Mouse (Mus musculus): Measurements from ENCODE around the gene Ggt6. TPM values are rescaled to one million over a fixed set of nuclear protein-coding genes. Genes with fewer than 3 reads are reported as not detected.

Gene Ggt6
- polyA plus RNA-seq, 1 experiment from 2014 or later = not detected

GRCm38 (mm10) chr11:72408451-72409170, 26.7 kb upstream of the Ggt6 start:
- WGBS = 65% methylated on average over 9 of the region's 9 CpGs
- Histone ChIP-seq H3K4me3 (ENCODE audit: low read depth, low read length) (no peak overlapping the region), H3K9ac (ENCODE audit: low read length) (no peak overlapping the region), H3K36me3 (ENCODE audit: control insufficient read depth, insufficient read depth, low read length) (no peaks in the 10 kb centered on the region), H3K9me3 (replicated peaks; ENCODE audit: control insufficient read depth, low read length) (no peaks in the 10 kb centered on the region), H3K27ac (ENCODE audit: low read depth, low read length) (no peak overlapping the region), H3K4me2 (ENCODE audit: low read length) (no peak overlapping the region), H3K4me1 (ENCODE audit: control insufficient read depth, insufficient read depth, low read length) (0 out of 2 replicates have a peak, but pooled peaks cover 7% of the 10 kb centered on the region), H3K27me3 (replicated peaks; ENCODE audit: control insufficient read depth, insufficient read depth, low read length) (no peaks in the 10 kb centered on the region; the same call in 1 of the 2 replicates)
- no peak for ATAC-seq
- DNase-seq (ENCODE audit: low spot score) = no peak

GRCm38 (mm10) chr11:72409649-72410385, 25.5 kb upstream of the Ggt6 start:
- ATAC-seq (no peak), DNase-seq (ENCODE audit: low spot score) (no peak)
- H3K9me3 ChIP-seq (replicated peaks; ENCODE audit: control insufficient read depth, low read length) = no peaks in the 10 kb centered on the region
- H3K27ac ChIP-seq (ENCODE audit: low read depth, low read length) = no peak overlapping the region
- 0 out of 2 replicates have a peak, but pooled peaks cover 7% of the 10 kb centered on the region for H3K4me1 ChIP-seq (ENCODE audit: control insufficient read depth, insufficient read depth, low read length)
- no peak overlapping the region for H3K4me2 ChIP-seq (ENCODE audit: low read length)
- H3K4me3 ChIP-seq (ENCODE audit: low read depth, low read length) = no peak overlapping the region
- no peaks in the 10 kb centered on the region; the same call in 1 of the 2 replicates for H3K27me3 ChIP-seq (replicated peaks; ENCODE audit: control insufficient read depth, insufficient read depth, low read length)
- no peaks in the 10 kb centered on the region for H3K36me3 ChIP-seq (ENCODE audit: control insufficient read depth, insufficient read depth, low read length)
- no peak overlapping the region for H3K9ac ChIP-seq (ENCODE audit: low read length)
- WGBS = 76% methylated on average over 12 of the region's 12 CpGs

GRCm38 (mm10) chr11:72410521-72411092, 24.7 kb upstream of the Ggt6 start:
- Histone ChIP-seq H3K36me3 (ENCODE audit: control insufficient read depth, insufficient read depth, low read length) (no peaks in the 10 kb centered on the region), H3K27me3 (replicated peaks; ENCODE audit: control insufficient read depth, insufficient read depth, low read length) (no peaks in the 10 kb centered on the region; the same call in 1 of the 2 replicates), H3K9me3 (replicated peaks; ENCODE audit: control insufficient read depth, low read length) (no peaks in the 10 kb centered on the region), H3K4me2 (ENCODE audit: low read length) (peak overlapping the region; percentile 99), H3K4me1 (ENCODE audit: control insufficient read depth, insufficient read depth, low read length) (0 out of 2 replicates have a peak, but pooled peaks cover 7% of the 10 kb centered on the region), H3K27ac (ENCODE audit: low read depth, low read length) (no peak overlapping the region), H3K9ac (ENCODE audit: low read length) (peak overlapping the region; percentile 67), H3K4me3 (ENCODE audit: low read depth, low read length) (peak overlapping the region; percentile 49)
- DNase-seq (ENCODE audit: low spot score) (no peak), ATAC-seq (peak; percentile 27; the same call in 1 of the 2 replicates)
- WGBS = 2% methylated on average over 25 of the region's 25 CpGs

- under 1% methylated on average over 81 of the region's 86 CpGs for WGBS
- ATAC-seq = peak; percentile 90
- Histone ChIP-seq H3K4me2 (ENCODE audit: low read length) (peak within 1 kb of the TSS; percentile 99), H3K27ac (ENCODE audit: low read depth, low read length) (no peak within 1 kb of the TSS), H3K9me3 (replicated peaks; ENCODE audit: control insufficient read depth, low read length) (no peaks in the 10 kb centered on the region), H3K36me3 (ENCODE audit: control insufficient read depth, insufficient read depth, low read length) (no peaks in the 10 kb centered on the region), H3K9ac (ENCODE audit: low read length) (peak within 1 kb of the TSS; percentile 67), H3K4me1 (ENCODE audit: control insufficient read depth, insufficient read depth, low read length) (0 out of 2 replicates have a peak, but pooled peaks cover 7% of the 10 kb centered on the region), H3K4me3 (ENCODE audit: low read depth, low read length) (peak within 1 kb of the TSS; percentile 49), H3K27me3 (replicated peaks; ENCODE audit: control insufficient read depth, insufficient read depth, low read length) (no peaks in the 10 kb centered on the region; the same call in 1 of the 2 replicates)
- DNase-seq (ENCODE audit: low spot score) = peak; percentile 74
Measured at GRCm38 (mm10) chr11:72411093-72411921, 24.0 kb upstream of the Ggt6 start, which contains the start of gene Smtnl2. Smtnl2 (minus strand) TSS chr11:72411713.

GRCm38 (mm10) chr11:72411945-72412344, 23.4 kb upstream of the Ggt6 start:
- Histone ChIP-seq H3K27ac (ENCODE audit: low read depth, low read length) (no peak overlapping the region), H3K4me1 (ENCODE audit: control insufficient read depth, insufficient read depth, low read length) (0 out of 2 replicates have a peak, but pooled peaks cover 7% of the 10 kb centered on the region), H3K9ac (ENCODE audit: low read length) (peak overlapping the region; percentile 67; the same call in 1 of the 2 replicates), H3K36me3 (ENCODE audit: control insufficient read depth, insufficient read depth, low read length) (no peaks in the 10 kb centered on the region), H3K4me2 (ENCODE audit: low read length) (peak overlapping the region; percentile 99), H3K27me3 (replicated peaks; ENCODE audit: control insufficient read depth, insufficient read depth, low read length) (no peaks in the 10 kb centered on the region; the same call in 1 of the 2 replicates), H3K9me3 (replicated peaks; ENCODE audit: control insufficient read depth, low read length) (no peaks in the 10 kb centered on the region), H3K4me3 (ENCODE audit: low read depth, low read length) (peak overlapping the region; percentile 49)
- WGBS = 29% methylated on average over 9 of the region's 9 CpGs
- ATAC-seq = no peak
- DNase-seq (ENCODE audit: low spot score) = no peak

- Histone ChIP-seq H3K36me3 (ENCODE audit: control insufficient read depth, insufficient read depth, low read length) (no peaks in the 10 kb centered on the region), H3K9ac (ENCODE audit: low read length) (no peak overlapping the region), H3K27ac (ENCODE audit: low read depth, low read length) (no peak overlapping the region), H3K4me3 (ENCODE audit: low read depth, low read length) (no peak overlapping the region), H3K4me2 (ENCODE audit: low read length) (no peak overlapping the region), H3K4me1 (ENCODE audit: control insufficient read depth, insufficient read depth, low read length) (0 out of 2 replicates have a peak, but pooled peaks cover 7% of the 10 kb centered on the region), H3K27me3 (replicated peaks; ENCODE audit: control insufficient read depth, insufficient read depth, low read length) (no peaks in the 10 kb centered on the region; the same call in 1 of the 2 replicates), H3K9me3 (replicated peaks; ENCODE audit: control insufficient read depth, low read length) (no peaks in the 10 kb centered on the region)
- WGBS = 84% methylated on average over 7 of the region's 7 CpGs
- DNase-seq (ENCODE audit: low spot score) (no peak), ATAC-seq (no peak)
Measured at GRCm38 (mm10) chr11:72413016-72413415, 22.3 kb upstream of the Ggt6 start.

GRCm38 (mm10) chr11:72413601-72414190, 21.6 kb upstream of the Ggt6 start:
- no peak for DNase-seq (ENCODE audit: low spot score)
- no peaks in the 10 kb centered on the region for H3K36me3 ChIP-seq (ENCODE audit: control insufficient read depth, insufficient read depth, low read length)
- no peaks in the 10 kb centered on the region for H3K9me3 ChIP-seq (replicated peaks; ENCODE audit: control insufficient read depth, low read length)
- WGBS = 63% methylated on average over 5 of the region's 5 CpGs
- H3K27ac ChIP-seq (ENCODE audit: low read depth, low read length) = no peak overlapping the region
- 0 out of 2 replicates have a peak, but pooled peaks cover 7% of the 10 kb centered on the region for H3K4me1 ChIP-seq (ENCODE audit: control insufficient read depth, insufficient read depth, low read length)
- H3K4me3 ChIP-seq (ENCODE audit: low read depth, low read length) = no peak overlapping the region
- H3K9ac ChIP-seq (ENCODE audit: low read length) = no peak overlapping the region
- no peak for ATAC-seq
- H3K27me3 ChIP-seq (replicated peaks; ENCODE audit: control insufficient read depth, insufficient read depth, low read length) = no peaks in the 10 kb centered on the region; the same call in 1 of the 2 replicates
- no peak overlapping the region for H3K4me2 ChIP-seq (ENCODE audit: low read length)

GRCm38 (mm10) chr11:72415155-72415554, 20.2 kb upstream of the Ggt6 start:
- Histone ChIP-seq H3K36me3 (ENCODE audit: control insufficient read depth, insufficient read depth, low read length) (no peaks in the 10 kb centered on the region), H3K9ac (ENCODE audit: low read length) (no peak overlapping the region), H3K9me3 (replicated peaks; ENCODE audit: control insufficient read depth, low read length) (no peaks in the 10 kb centered on the region), H3K4me2 (ENCODE audit: low read length) (no peak overlapping the region), H3K4me1 (ENCODE audit: control insufficient read depth, insufficient read depth, low read length) (0 out of 2 replicates have a peak, but pooled peaks cover 7% of the 10 kb centered on the region), H3K4me3 (ENCODE audit: low read depth, low read length) (no peak overlapping the region), H3K27ac (ENCODE audit: low read depth, low read length) (no peak overlapping the region), H3K27me3 (replicated peaks; ENCODE audit: control insufficient read depth, insufficient read depth, low read length) (no peaks in the 10 kb centered on the region)
- WGBS = 88% methylated on average over 8 of the region's 8 CpGs
- ATAC-seq (no peak), DNase-seq (ENCODE audit: low spot score) (no peak)
